Mouse (Mus musculus) embryonic facial prominence, embryonic 12.5 days (tissue): ENCODE measurements around the gene C130026I21Rik. TPM values are rescaled to one million over a fixed set of nuclear protein-coding genes. Genes with fewer than 3 reads are reported as not detected.
"Not testable (repeated sequence)": the region's sequence is repeated elsewhere in the genome, so short reads cannot be mapped to it uniquely, and the experiment has no call there.

Experiments used
- ATAC-seq: fragments of 200-750 bp; cut with Nextera tagmentation; 2 replicates; pipeline ENCODE4 v1.8.0; 2017; ENCODE audit not compliant: insufficient number of reproducible peaks, insufficient read depth, low FRiP score, low TSS enrichment
- H3K27ac ChIP-seq: fragments of 300-500 bp; sonication (generic); 2 replicates; pipeline ENCODE4 v1.5.1; 2016; ENCODE audit warnings: mild to moderate bottlenecking
- H3K27me3 ChIP-seq: fragments of 300-500 bp; sonication (generic); 2 replicates; pipeline ENCODE4 v1.6.1; 2016; ENCODE audit warnings: mild to moderate bottlenecking, moderate library complexity
- H3K36me3 ChIP-seq: fragments of 300-500 bp; sonication (generic); 2 replicates; pipeline ENCODE4 v1.6.1; 2016; ENCODE audit warnings: mild to moderate bottlenecking
- H3K4me1 ChIP-seq: fragments of 300-500 bp; sonication (generic); 2 replicates; pipeline ENCODE4 v1.6.1; 2016
- H3K4me2 ChIP-seq: fragments of 300-500 bp; sonication (generic); replicated peaks from 2 replicates; pipeline ENCODE4 v1.6.1; 2016; ENCODE audit warnings: mild to moderate bottlenecking, moderate library complexity
- H3K4me3 ChIP-seq: fragments of 300-500 bp; sonication (generic); 2 replicates; pipeline ENCODE4 v1.5.1; 2016; ENCODE audit warnings: mild to moderate bottlenecking
- H3K9ac ChIP-seq: fragments of 300-500 bp; sonication (generic); 2 replicates; pipeline ENCODE4 v1.6.1; 2016; ENCODE audit warnings: mild to moderate bottlenecking, moderate library complexity
- H3K9me3 ChIP-seq: fragments of 300-500 bp; sonication (generic); 2 replicates; pipeline ENCODE4 v1.6.1; 2016; ENCODE audit warnings: mild to moderate bottlenecking, moderate library complexity
- WGBS: fragments of 180-500 bp; shearing (Covaris S2); methylation state at CpG from one replicate; pipeline ENCODE4 v1.1.7; 2016; 5-methylcytosine and 5-hydroxymethylcytosine counted together
- polyA plus RNA-seq: library from polyadenylated mRNA; unstranded; fragments of >200 nt; fragmentation: Nextera tagmentation; extraction: Ambion mirVana; gene quantifications from 2 replicates; pipeline ENCODE4 v1.2.1, GENCODE M21; 2016

Gene C130026I21Rik
- polyA plus RNA-seq, 1 experiment from 2014 or later = not detected

- not testable (repeated sequence) for H3K9ac ChIP-seq, H3K27me3 ChIP-seq, H3K36me3 ChIP-seq, H3K4me2 ChIP-seq, H3K4me1 ChIP-seq, ATAC-seq, H3K27ac ChIP-seq, H3K4me3 ChIP-seq, H3K9me3 ChIP-seq
- whole genome bisulfite sequencing = 53% methylated on average over 6 of the region's 6 CpGs
Observed at GRCm38 (mm10) chr1:85114666-85115402, 155.5 kb downstream of the C130026I21Rik start.

GRCm38 (mm10) chr1:85114078-85114477, 156.3 kb downstream of the C130026I21Rik start:
- not testable (repeated sequence) for H3K4me1 ChIP-seq, H3K9ac ChIP-seq, H3K4me2 ChIP-seq, H3K9me3 ChIP-seq, H3K27me3 ChIP-seq, H3K27ac ChIP-seq, H3K36me3 ChIP-seq, ATAC-seq, H3K4me3 ChIP-seq
- WGBS = 78% methylated on average over 3 of the region's 3 CpGs

DNA sequence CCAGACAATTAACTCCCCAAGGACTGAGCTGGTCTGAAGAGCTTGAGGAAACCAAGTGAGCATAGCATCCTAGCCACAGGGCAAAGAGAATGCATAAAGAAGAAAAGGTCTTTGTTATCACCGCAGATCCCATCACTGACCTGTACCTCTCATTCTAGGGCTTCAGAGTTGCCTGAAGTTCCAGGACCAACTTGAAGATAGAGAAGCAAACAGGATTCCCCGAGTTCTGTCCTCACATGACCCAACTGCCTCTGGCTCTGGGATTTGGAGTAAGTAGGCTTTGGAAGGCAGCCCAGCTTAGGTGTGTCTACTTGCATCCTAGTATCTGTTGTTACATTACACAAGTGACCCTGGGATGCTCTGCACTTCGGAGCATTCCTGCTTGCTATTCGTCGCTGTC, 157.5 kb downstream of the C130026I21Rik start:
- H3K4me3 ChIP-seq, ATAC-seq, H3K9me3 ChIP-seq, H3K4me2 ChIP-seq, H3K9ac ChIP-seq, H3K36me3 ChIP-seq, H3K4me1 ChIP-seq, H3K27me3 ChIP-seq, H3K27ac ChIP-seq: not testable (repeated sequence)
- WGBS = 66% methylated on average over 2 of the region's 5 CpGs

GRCm38 (mm10) chr1:85112266-85112665, 158.1 kb downstream of the C130026I21Rik start:
- H3K4me1 ChIP-seq, H3K27ac ChIP-seq, H3K9me3 ChIP-seq, H3K36me3 ChIP-seq, H3K9ac ChIP-seq, ATAC-seq, H3K27me3 ChIP-seq, H3K4me3 ChIP-seq, H3K4me2 ChIP-seq: not testable (repeated sequence)
- 84% methylated on average over 7 of the region's 7 CpGs for WGBS

DNA sequence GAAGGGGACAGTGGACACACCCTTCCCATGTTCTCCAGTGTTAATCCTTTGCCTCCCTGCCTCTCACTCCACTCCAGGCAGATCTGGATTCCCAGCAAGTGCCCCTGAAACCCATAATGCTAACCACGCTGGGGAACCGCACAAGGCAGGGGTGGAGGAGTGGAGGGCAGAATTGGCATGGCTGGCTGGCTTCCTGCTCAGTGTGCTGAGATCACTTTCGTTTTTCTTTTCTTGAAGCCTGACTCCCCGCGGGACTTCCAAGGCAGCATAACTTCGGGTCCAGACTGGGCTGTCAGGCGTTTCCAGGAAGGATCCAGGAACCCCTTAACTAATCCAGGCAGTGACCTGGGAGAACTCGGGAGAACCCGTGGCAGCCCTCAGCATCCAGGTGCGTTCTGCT, 158.8 kb downstream of the C130026I21Rik start:
- H3K36me3 ChIP-seq, H3K4me3 ChIP-seq, H3K9me3 ChIP-seq, H3K27ac ChIP-seq, H3K4me1 ChIP-seq, H3K4me2 ChIP-seq, ATAC-seq, H3K9ac ChIP-seq, H3K27me3 ChIP-seq: not testable (repeated sequence)
- 69% methylated on average over 10 of the region's 10 CpGs for WGBS

- 77% methylated on average over 3 of the region's 3 CpGs for WGBS
- not testable (repeated sequence) for H3K9me3 ChIP-seq, ATAC-seq, H3K4me2 ChIP-seq, H3K4me3 ChIP-seq, H3K27ac ChIP-seq, H3K27me3 ChIP-seq, H3K4me1 ChIP-seq, H3K9ac ChIP-seq, H3K36me3 ChIP-seq
Observed at GRCm38 (mm10) chr1:85110876-85111275, 159.5 kb downstream of the C130026I21Rik start.

DNA sequence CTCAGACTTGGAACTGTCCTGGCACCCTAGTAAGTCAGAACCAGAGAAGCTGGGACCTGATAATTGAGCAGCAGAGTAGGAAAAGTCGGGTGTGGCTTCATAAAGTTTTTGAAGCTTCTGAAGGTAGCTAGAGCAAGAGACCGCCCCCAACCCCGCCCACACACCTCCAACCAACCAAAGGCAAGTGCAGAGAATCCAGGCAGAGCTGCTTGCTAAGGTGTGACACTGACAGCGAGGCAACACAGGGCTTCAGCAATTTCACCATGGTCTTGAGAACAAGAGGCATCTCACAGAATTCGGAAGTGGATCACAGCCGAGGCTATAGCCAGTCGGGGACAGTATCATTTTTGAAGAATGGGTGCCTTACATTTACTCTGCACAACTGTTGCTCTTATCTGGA, 160.6 kb downstream of the C130026I21Rik start, which contains the start of gene A530032D15Rik:
Gene A530032D15Rik (minus strand): TSS at position 101 of the 400 bp plus-strand sequence.
- H3K27me3 ChIP-seq, H3K9me3 ChIP-seq, H3K4me3 ChIP-seq, H3K27ac ChIP-seq, H3K36me3 ChIP-seq, ATAC-seq, H3K4me2 ChIP-seq, H3K9ac ChIP-seq, H3K4me1 ChIP-seq: not testable (repeated sequence)
- WGBS = 74% methylated on average over 2 of the region's 7 CpGs

DNA sequence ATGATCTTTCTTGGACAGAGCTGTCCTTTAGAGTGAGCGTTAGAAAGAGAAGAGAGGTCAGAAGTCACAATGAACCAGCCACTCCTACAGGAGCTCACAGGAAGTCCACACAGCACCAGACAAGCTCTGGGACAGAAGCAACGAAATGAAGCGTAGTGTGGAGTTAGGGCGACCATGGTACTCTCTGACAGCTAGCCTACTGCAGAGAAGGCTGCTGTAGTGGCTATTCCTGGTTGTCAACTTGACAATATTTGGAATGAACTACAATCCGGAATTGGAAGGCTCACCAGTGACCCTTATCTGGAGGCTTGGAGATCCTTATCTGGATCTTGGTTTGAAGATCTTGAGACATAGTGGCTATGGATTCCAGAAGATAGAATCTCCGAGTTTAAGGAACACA, 164.4 kb downstream of the C130026I21Rik start:
- not testable (repeated sequence) for H3K4me2 ChIP-seq, ATAC-seq, H3K27me3 ChIP-seq, H3K4me1 ChIP-seq, H3K36me3 ChIP-seq, H3K9ac ChIP-seq, H3K9me3 ChIP-seq, H3K4me3 ChIP-seq, H3K27ac ChIP-seq
- 64% methylated on average over 5 of the region's 6 CpGs for WGBS

- H3K9me3 ChIP-seq, H3K36me3 ChIP-seq, H3K4me2 ChIP-seq, H3K4me3 ChIP-seq, H3K4me1 ChIP-seq, H3K27ac ChIP-seq, ATAC-seq, H3K27me3 ChIP-seq, H3K9ac ChIP-seq: not testable (repeated sequence)
- WGBS = 82% methylated on average over 4 of the region's 4 CpGs
Observed at GRCm38 (mm10) chr1:85105336-85105735, 165.0 kb downstream of the C130026I21Rik start.

- H3K4me1 ChIP-seq, H3K27ac ChIP-seq, H3K9ac ChIP-seq, ATAC-seq, H3K4me2 ChIP-seq, H3K9me3 ChIP-seq, H3K27me3 ChIP-seq, H3K36me3 ChIP-seq, H3K4me3 ChIP-seq: not testable (repeated sequence)
- 88% methylated on average over 4 of the region's 4 CpGs for WGBS
Observed at GRCm38 (mm10) chr1:85101754-85102153, 168.6 kb downstream of the C130026I21Rik start.

DNA sequence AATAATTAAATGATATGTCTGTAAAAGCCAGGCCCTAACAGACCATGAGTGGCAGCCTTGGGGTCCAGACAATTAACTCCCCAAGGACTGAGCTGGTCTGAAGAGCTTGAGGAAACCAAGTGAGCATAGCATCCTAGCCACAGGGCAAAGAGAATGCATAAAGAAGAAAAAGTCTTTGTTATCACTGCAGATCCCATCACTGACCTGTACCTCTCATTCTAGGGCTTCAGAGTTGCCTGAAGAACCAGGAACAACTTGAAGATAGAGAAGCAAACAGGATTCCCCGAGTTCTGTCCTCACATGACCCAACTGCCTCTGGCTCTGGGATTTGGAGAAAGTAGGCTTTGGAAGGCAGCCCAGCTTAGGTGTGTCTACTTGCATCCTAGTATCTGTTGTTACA, 170.5 kb downstream of the C130026I21Rik start, which contains the start of gene Gm10553:
Gene Gm10553 (plus strand): TSS at position 301 of the 400 bp plus-strand sequence.
- not testable (repeated sequence) for H3K36me3 ChIP-seq, H3K4me3 ChIP-seq, H3K9me3 ChIP-seq, H3K27ac ChIP-seq, H3K4me1 ChIP-seq, ATAC-seq, H3K27me3 ChIP-seq, H3K9ac ChIP-seq, H3K4me2 ChIP-seq
- WGBS = 60% methylated on average over 1 of the region's 1 CpGs

- whole genome bisulfite sequencing = 80% methylated on average over 6 of the region's 7 CpGs
- H3K4me3 ChIP-seq = not testable (repeated sequence)
Observed at GRCm38 (mm10) chr1:85099081-85099480, 171.3 kb downstream of the C130026I21Rik start.

More at GRCm38 (mm10) chr1:85099081-85099480, 171.3 kb downstream of the C130026I21Rik start:
- not testable (repeated sequence) for ATAC-seq, H3K27ac ChIP-seq, H3K4me1 ChIP-seq, H3K4me2 ChIP-seq, H3K27me3 ChIP-seq, H3K9ac ChIP-seq, H3K9me3 ChIP-seq, H3K36me3 ChIP-seq
